Mouse (Mus musculus) mesoderm, embryonic 11.5 days (tissue): ENCODE measurements around the gene Pacsin3.
"Not testable (repeated sequence)": the region's sequence is repeated elsewhere in the genome, so short reads cannot be mapped to it uniquely, and the experiment has no call there.

Experiments
- DNase-seq: peaks from one replicate; pipeline ENCODE4 v3.0.0-alpha.2; 2012; ENCODE audit warnings: low read depth, low spot score

Gene Pacsin3

GRCm38 (mm10) chr2:91255661-91256150 is at the start of gene Pacsin3:
Gene Pacsin3 (plus strand): TSS chr2:91255954.
- DNase-seq: no peak

GRCm38 (mm10) chr2:91206254-91206775 is 49.4 kb upstream of the Pacsin3 start:
- no peak for DNase-seq

GRCm38 (mm10) chr2:91213311-91213710 is 42.4 kb upstream of the Pacsin3 start:
- no peak for DNase-seq

- no peak for DNase-seq
These were observed 38.7 kb upstream of the Pacsin3 start for GRCm38 (mm10) chr2:91217032-91217431.

- DNase-seq: no peak
These were observed 35.3 kb upstream of the Pacsin3 start for GRCm38 (mm10) chr2:91220501-91220900.

- DNase-seq: no peak
These were observed 32.1 kb upstream of the Pacsin3 start for GRCm38 (mm10) chr2:91223614-91224013.

GRCm38 (mm10) chr2:91229735-91230134 is 26.0 kb upstream of the Pacsin3 start:
- no peak for DNase-seq

GRCm38 (mm10) chr2:91236601-91237510 is 18.9 kb upstream of the Pacsin3 start, which contains the start of gene Ddb2:
Gene Ddb2 (minus strand): TSS chr2:91236982.
- peak; percentile 96 for DNase-seq

- DNase-seq: not testable (repeated sequence)
These were observed 18.2 kb upstream of the Pacsin3 start for GRCm38 (mm10) chr2:91237511-91238080.

- no peak for DNase-seq
These were observed 13.2 kb upstream of the Pacsin3 start for GRCm38 (mm10) chr2:91242547-91242946.

GRCm38 (mm10) chr2:91243416-91243815 is 12.3 kb upstream of the Pacsin3 start:
- DNase-seq: no peak

GRCm38 (mm10) chr2:91244557-91245228 is 11.1 kb upstream of the Pacsin3 start:
- DNase-seq: no peak

GRCm38 (mm10) chr2:91248366-91248765 is 7.4 kb upstream of the Pacsin3 start:
- no peak for DNase-seq

- no peak for DNase-seq
These were observed 3.8 kb upstream of the Pacsin3 start for GRCm38 (mm10) chr2:91252001-91252400.

- no peak for DNase-seq
These were observed 3.2 kb upstream of the Pacsin3 start for GRCm38 (mm10) chr2:91252512-91252911.

GRCm38 (mm10) chr2:91254725-91255380 is 901 bp upstream of the Pacsin3 start:
- no peak for DNase-seq

GRCm38 (mm10) chr2:91256256-91257125 is 737 bp downstream of the Pacsin3 start:
- DNase-seq: peak; percentile 60

- DNase-seq: peak; percentile 67
These were observed 1.6 kb downstream of the Pacsin3 start for GRCm38 (mm10) chr2:91257126-91257980.

- no peak for DNase-seq
These were observed 2.3 kb downstream of the Pacsin3 start for GRCm38 (mm10) chr2:91258054-91258453.
